Mouse (Mus musculus) forebrain, embryonic 11.5 days (tissue): ENCODE data around the gene Slc12a6. TPM values are rescaled to one million over a fixed set of nuclear protein-coding genes. Genes with fewer than 3 reads are reported as not detected.
"Not testable (repeated sequence)": the region's sequence is repeated elsewhere in the genome, so short reads cannot be mapped to it uniquely, and the experiment has no call there.

ENCODE experiments used
- ATAC-seq: fragments of 200-750 bp; cut with Nextera tagmentation; replicated peaks from 2 replicates; pipeline ENCODE4 v1.8.0; 2017; ENCODE audit warnings: moderate TSS enrichment; ENCODE audit not compliant: low FRiP score
- DNase-seq: peaks from one replicate; pipeline ENCODE4 v3.0.0-alpha.2; 2017; ENCODE audit warnings: low spot score
- H3K27ac ChIP-seq: fragments of 300-500 bp; sonication (generic); 2 replicates; pipeline ENCODE4 v1.5.1; 2014; ENCODE audit warnings: low read depth, low read length
- H3K27me3 ChIP-seq: fragments of 300-500 bp; sonication (generic); 2 replicates; pipeline ENCODE4 v1.6.1; 2014; ENCODE audit warnings: mild to moderate bottlenecking, low read length, mixed read lengths; ENCODE audit not compliant: control insufficient read depth, insufficient read depth
- H3K36me3 ChIP-seq: fragments of 300-500 bp; sonication (generic); 2 replicates; pipeline ENCODE4 v1.6.1; 2014; ENCODE audit warnings: mild to moderate bottlenecking, low read length, moderate library complexity, mixed read lengths; ENCODE audit not compliant: control insufficient read depth, insufficient read depth
- H3K4me1 ChIP-seq: fragments of 300-500 bp; sonication (generic); replicated peaks from 2 replicates; pipeline ENCODE4 v1.6.1; 2014; ENCODE audit warnings: low read length, mixed read lengths; ENCODE audit not compliant: control insufficient read depth, insufficient read depth
- H3K4me2 ChIP-seq: fragments of 300-500 bp; sonication (generic); 2 replicates; pipeline ENCODE4 v1.6.1; 2014; ENCODE audit warnings: low read depth, mild to moderate bottlenecking, low read length, moderate library complexity, mixed read lengths; ENCODE audit not compliant: severe bottlenecking
- H3K4me3 ChIP-seq: fragments of 300-500 bp; sonication (generic); 2 replicates; pipeline ENCODE4 v1.5.1; 2014; ENCODE audit warnings: low read depth, low read length
- H3K9ac ChIP-seq: fragments of 300-500 bp; sonication (generic); 2 replicates; pipeline ENCODE4 v1.6.1; 2014; ENCODE audit warnings: low read length
- H3K9me3 ChIP-seq: fragments of 300-500 bp; sonication (generic); 2 replicates; pipeline ENCODE4 v1.6.1; 2016; ENCODE audit warnings: low read length, mixed read lengths; ENCODE audit not compliant: control insufficient read depth
- WGBS: fragments of 180-500 bp; shearing (Covaris S2); extraction: QIAGEN DNeasy Blood & Tissue Kit; methylation state at CpG from one replicate; pipeline ENCODE4 v1.1.7; 2014; 5-methylcytosine and 5-hydroxymethylcytosine counted together
- polyA plus RNA-seq: library from polyadenylated mRNA; unstranded; fragments of >200 nt; fragmentation: Nextera tagmentation; extraction: Ambion mirVana; gene quantifications from 2 replicates; pipeline ENCODE4 v1.2.1, GENCODE M21; 2014

Gene Slc12a6
- polyA plus RNA-seq, 1 experiment from 2014 or later = 16.0 TPM

DNA sequence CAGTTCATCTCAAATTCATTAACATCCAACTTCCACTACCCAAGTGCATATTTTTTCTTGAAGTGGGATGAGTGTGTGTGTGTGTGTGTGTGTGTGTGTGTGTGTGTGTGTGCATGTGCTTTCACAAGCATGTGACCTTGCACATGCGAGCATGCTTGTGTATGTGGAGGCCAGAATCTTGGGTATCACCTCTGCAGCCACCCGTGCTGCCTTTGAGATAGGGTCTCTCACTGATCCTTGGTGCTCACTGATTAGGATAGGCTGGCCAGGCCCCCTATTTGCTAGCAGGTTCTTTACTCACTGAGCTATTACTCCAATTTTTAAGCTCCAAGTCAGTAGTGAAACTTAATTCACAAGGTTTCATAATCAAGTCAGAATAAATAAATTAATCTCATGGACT, 7.3 kb downstream of the Slc12a6 start:
- H3K4me2 ChIP-seq = no peak overlapping the region
- WGBS = 87% methylated on average over 2 of the region's 2 CpGs
- ATAC-seq = no peak
- H3K9ac ChIP-seq = no peak overlapping the region
- DNase-seq = no peak
- H3K9me3 ChIP-seq = no peaks in the 10 kb centered on the region
- no peaks in the 10 kb centered on the region for H3K36me3 ChIP-seq
- no peaks in the 10 kb centered on the region for H3K4me1 ChIP-seq
- no peaks in the 10 kb centered on the region for H3K27me3 ChIP-seq
- H3K27ac ChIP-seq = no peak overlapping the region
- H3K4me3 ChIP-seq = no peak overlapping the region

DNA sequence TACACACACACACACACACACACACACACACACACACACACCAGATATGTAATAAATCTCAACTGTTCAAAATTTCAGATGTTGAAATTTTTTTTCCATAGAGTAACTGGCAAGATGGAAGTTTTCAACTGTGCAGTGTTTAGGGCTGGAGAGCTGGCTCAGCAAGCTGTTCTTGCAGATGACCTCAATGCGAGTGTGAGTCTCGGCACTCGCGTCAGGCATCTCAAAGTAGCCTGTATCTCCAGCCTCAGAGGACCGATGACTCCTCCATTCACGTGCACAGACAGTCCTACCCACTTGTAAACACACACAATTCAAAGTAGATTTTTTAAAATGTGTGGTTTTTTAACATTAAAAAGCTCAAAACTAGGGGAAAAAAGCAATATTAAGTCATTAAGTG, 7.8 kb downstream of the Slc12a6 start:
- no peak for ATAC-seq
- no peaks in the 10 kb centered on the region for H3K9me3 ChIP-seq
- H3K27me3 ChIP-seq = no peaks in the 10 kb centered on the region
- no peak overlapping the region for H3K4me2 ChIP-seq
- no peak for DNase-seq
- no peaks in the 10 kb centered on the region for H3K36me3 ChIP-seq
- no peak overlapping the region for H3K27ac ChIP-seq
- no peak overlapping the region for H3K9ac ChIP-seq
- H3K4me1 ChIP-seq = no peaks in the 10 kb centered on the region
- H3K4me3 ChIP-seq = no peak overlapping the region
- 89% methylated on average over 6 of the region's 6 CpGs for WGBS

DNA sequence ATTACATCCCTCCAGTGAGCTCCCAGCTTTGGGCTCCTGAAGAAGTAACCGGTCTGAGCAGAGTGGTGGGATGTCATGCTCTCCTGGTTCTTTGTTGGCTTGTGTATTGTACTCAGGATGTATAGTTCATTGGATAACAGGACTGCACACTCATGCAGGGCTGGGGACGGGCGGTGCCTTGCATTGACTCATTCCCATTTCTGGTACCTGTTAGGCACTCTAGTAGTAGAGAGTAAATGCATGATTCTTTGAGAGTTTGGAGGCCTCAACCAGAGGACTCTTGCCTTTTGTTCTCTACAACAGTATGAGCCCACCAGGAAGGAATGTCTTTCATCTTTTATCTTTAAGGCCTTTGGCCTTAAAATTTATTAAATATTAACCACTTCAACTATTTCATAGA, 11.2 kb downstream of the Slc12a6 start:
- no peak overlapping the region for H3K4me2 ChIP-seq
- H3K4me3 ChIP-seq = no peak overlapping the region
- no peaks in the 10 kb centered on the region for H3K36me3 ChIP-seq
- ATAC-seq (no peak), DNase-seq (no peak)
- H3K4me1 ChIP-seq = no peaks in the 10 kb centered on the region
- no peak overlapping the region for H3K9ac ChIP-seq
- H3K27me3 ChIP-seq = no peaks in the 10 kb centered on the region
- WGBS = 91% methylated on average over 3 of the region's 3 CpGs
- H3K9me3 ChIP-seq = no peaks in the 10 kb centered on the region
- no peak overlapping the region for H3K27ac ChIP-seq

DNA sequence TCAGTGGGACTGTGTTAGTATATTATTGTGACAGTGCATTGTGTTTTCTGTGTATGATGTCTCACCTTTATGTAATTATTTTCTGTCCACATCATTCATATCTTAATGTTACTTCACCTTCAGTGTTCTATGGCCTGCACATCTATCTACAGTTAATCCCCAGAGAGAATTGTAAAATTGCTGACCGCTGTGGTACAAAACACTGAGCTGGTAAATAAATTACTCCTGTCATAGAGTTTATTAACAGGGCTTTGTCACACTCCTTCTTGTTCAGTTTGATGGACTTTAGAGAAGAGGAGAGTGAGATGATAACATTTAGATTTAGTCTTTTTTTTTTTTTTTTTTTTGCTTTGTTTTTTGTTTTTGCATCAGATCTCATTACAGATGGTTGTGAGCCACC, 17.2 kb downstream of the Slc12a6 start:
- no peaks in the 10 kb centered on the region for H3K9me3 ChIP-seq
- H3K4me1 ChIP-seq = no peaks in the 10 kb centered on the region
- H3K36me3 ChIP-seq = no peaks in the 10 kb centered on the region
- WGBS = 100% methylated on average over 1 of the region's 1 CpGs
- ATAC-seq (no peak), DNase-seq (no peak)
- no peaks in the 10 kb centered on the region for H3K27me3 ChIP-seq
- H3K4me2 ChIP-seq = no peak overlapping the region
- H3K9ac ChIP-seq = no peak overlapping the region
- H3K27ac ChIP-seq = no peak overlapping the region
- no peak overlapping the region for H3K4me3 ChIP-seq

DNA sequence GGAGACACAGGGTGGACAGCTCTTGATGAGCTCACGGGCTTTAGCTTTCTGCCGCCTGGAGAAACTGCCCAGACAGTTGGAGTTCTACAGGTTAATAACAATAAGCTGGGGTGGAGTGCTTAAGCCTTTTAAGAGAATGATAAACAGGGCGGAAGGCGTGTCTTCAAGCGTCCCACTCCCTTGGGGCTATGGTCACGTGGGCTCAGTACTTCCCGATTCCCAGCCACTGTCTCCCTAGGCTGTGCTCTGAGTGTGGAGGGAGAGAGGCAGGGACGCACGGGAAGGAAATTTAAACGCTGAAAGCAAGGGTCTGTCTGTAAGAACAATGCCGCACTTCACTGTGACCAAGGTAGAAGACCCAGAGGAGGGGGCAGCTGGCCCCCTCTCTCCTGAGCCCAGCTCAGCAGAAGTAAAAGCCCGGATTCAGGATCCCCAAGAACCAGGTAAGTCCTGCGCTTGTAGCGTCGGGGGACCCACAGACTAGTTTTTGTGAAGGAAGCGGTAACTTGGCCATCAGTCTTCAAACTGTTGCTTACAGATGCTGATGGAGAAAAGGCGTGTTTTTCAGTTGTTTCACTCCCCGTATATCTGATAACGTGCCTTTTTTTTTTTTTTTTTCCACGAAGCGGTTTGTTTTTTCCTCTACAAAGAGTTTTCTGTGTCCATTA, 18.9 kb downstream of the Slc12a6 start:
- Histone ChIP-seq H3K27ac (no peak overlapping the region), H3K27me3 (no peaks in the 10 kb centered on the region), H3K36me3 (no peaks in the 10 kb centered on the region), H3K9ac (peak overlapping the region; percentile 66), H3K9me3 (no peaks in the 10 kb centered on the region), H3K4me2 (peak overlapping the region; percentile 85), H3K4me1 (no peaks in the 10 kb centered on the region), H3K4me3 (peak overlapping the region; percentile 44)
- ATAC-seq (peak; percentile 96), DNase-seq (peak; percentile 69)
- 1% methylated on average over 21 of the region's 21 CpGs for WGBS

DNA sequence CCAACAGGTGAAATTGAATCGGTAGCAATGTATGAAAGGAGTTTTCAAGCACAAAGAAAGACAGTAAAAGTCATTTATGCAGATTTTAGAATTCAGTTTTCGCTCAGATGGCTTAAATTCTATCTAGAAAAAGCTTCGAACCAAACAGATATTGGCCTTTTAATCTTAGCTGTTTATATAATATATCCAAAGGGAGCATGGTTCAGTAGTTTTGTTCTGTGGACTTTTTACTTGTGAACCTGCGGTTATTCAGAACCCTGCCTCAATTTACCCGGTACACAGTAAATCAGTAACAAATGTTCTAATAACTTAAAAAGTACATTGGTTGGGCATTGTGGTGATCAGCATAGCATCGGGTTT, 19.4 kb downstream of the Slc12a6 start:
- no peak for ATAC-seq
- 65% methylated on average over 6 of the region's 6 CpGs for WGBS
- H3K9ac ChIP-seq = peak overlapping the region; percentile 66; the same call in 1 of the 2 replicates

DNA sequence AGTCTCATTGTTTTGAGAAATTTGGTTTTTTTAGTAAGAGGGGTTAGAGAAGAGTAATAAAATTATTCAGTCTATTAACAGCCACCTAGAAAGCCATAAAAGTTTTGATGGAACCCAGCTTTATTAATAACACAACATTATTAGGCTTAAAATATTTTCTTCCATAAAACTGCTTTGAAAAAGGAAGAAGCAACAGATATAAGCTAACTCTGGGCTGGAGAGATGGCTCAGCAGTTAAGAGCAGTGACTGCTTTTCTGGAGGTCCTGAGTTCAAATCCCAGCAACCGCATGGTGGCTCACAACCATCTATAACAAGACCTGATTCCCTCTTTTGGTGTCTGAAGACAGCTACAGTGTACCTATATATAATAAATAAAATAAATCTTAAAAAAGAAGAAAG, 20.4 kb downstream of the Slc12a6 start:
- ATAC-seq = not testable (repeated sequence)

More for the DNA sequence above, 19.4 kb downstream of the Slc12a6 start:
- no peaks in the 10 kb centered on the region for H3K9me3 ChIP-seq
- no peak overlapping the region for H3K27ac ChIP-seq
- no peak for DNase-seq
- no peaks in the 10 kb centered on the region for H3K27me3 ChIP-seq
- no peaks in the 10 kb centered on the region for H3K4me1 ChIP-seq
- H3K4me2 ChIP-seq = peak overlapping the region; percentile 85
- no peaks in the 10 kb centered on the region for H3K36me3 ChIP-seq
- peak overlapping the region; percentile 44 for H3K4me3 ChIP-seq

DNA sequence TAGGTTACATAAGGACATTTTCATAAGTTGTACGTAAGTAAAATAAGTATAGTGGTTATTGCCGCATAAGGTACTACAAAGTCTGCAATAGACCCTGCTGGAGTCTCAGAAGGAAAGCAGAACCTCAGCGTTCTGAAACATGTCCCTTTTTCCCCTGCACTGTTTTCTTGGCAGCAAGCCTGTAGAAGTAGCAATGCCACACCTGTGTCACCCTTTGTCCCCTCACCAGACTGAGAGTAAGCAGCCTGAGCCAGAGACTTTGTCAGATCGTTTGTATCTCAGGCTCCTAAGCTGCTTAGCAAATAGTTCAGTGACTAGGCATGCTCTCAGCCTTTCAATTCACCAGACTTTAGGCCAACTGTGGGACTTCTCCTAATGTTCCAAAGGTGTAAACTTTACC, 21.4 kb downstream of the Slc12a6 start:
- Histone ChIP-seq H3K4me2 (no peak overlapping the region), H3K9me3 (no peaks in the 10 kb centered on the region), H3K36me3 (no peaks in the 10 kb centered on the region), H3K4me3 (no peak overlapping the region), H3K4me1 (no peaks in the 10 kb centered on the region), H3K9ac (no peak overlapping the region), H3K27ac (no peak overlapping the region), H3K27me3 (no peaks in the 10 kb centered on the region)
- no peak for ATAC-seq
- DNase-seq = no peak
- WGBS = 68% methylated on average over 4 of the region's 4 CpGs

More for the DNA sequence above, 20.4 kb downstream of the Slc12a6 start:
- H3K4me1 ChIP-seq, H3K27me3 ChIP-seq, H3K4me2 ChIP-seq, DNase-seq, H3K36me3 ChIP-seq, H3K27ac ChIP-seq, H3K9ac ChIP-seq, H3K9me3 ChIP-seq, H3K4me3 ChIP-seq: not testable (repeated sequence)
- WGBS = 94% methylated on average over 1 of the region's 1 CpGs

DNA sequence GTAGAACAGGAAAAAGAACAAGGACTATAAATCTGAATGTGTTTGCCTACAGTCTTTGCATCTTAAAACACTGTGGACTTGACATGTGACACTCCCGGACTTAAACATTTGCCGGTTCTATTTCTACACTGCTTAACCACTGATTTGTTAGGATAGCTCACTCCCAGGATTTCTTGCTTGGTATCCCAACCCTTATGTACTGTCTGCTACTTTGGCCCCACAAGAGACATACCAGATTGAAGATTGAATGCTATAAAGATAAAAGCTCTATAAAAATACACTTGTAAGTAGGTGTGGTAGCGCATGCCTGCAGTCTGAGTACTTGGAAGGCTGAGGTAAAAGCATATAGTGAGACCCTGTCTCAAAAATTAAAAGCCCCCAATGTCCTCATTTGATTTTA, 23.9 kb downstream of the Slc12a6 start:
- H3K36me3 ChIP-seq = no peaks in the 10 kb centered on the region
- DNase-seq = no peak
- WGBS = 90% methylated on average over 3 of the region's 3 CpGs
- no peak overlapping the region for H3K4me3 ChIP-seq
- no peaks in the 10 kb centered on the region for H3K9me3 ChIP-seq
- no peaks in the 10 kb centered on the region for H3K27me3 ChIP-seq
- no peak overlapping the region for H3K9ac ChIP-seq
- ATAC-seq = no peak
- H3K4me1 ChIP-seq = no peaks in the 10 kb centered on the region
- H3K4me2 ChIP-seq = no peak overlapping the region
- no peak overlapping the region for H3K27ac ChIP-seq
